Mouse (Mus musculus): ENCODE measurements around the gene Abcd3.

GRCm38 (mm10) chr3:121783020-121783419, 32.1 kb downstream of the Abcd3 start:
- no peak for TF ChIP-seq POLR2A (IDR thresholded peaks at IDR 0.05; ENCODE audit: borderline replicate concordance, extremely low read depth, insufficient read depth, insufficient read length, poor library complexity, severe bottlenecking)
- no peak for TF ChIP-seq CTCF (IDR thresholded peaks at IDR 0.05; ENCODE audit: borderline replicate concordance, extremely low read depth, insufficient read depth, insufficient read length)

All from brain, embryonic 14.5 days (tissue).